Mouse (Mus musculus) adrenal gland, postnatal 25 days (tissue): ENCODE measurements around the gene Nabp1. TPM values are rescaled to one million over a fixed set of nuclear protein-coding genes. Genes with fewer than 3 reads are reported as not detected.

Experiments
- DNase-seq: peaks from one replicate; pipeline ENCODE4 v3.0.0; 2021; ENCODE audit warnings: mixed read lengths
- long read RNA-seq: library from polyadenylated mRNA; stranded (forward); transcript quantifications from one replicate; pipeline ENCODE4 v2.0.0, GENCODE M21; 2021
- total RNA-seq: library from RNA; stranded (reverse); gene quantifications from 2 replicates; pipeline ENCODE4 v1.2.3, GENCODE M21; 2021

Nabp1 gene
- total RNA-seq = 52.0 and 72.5 TPM in 2 replicates
- long read RNA-seq, transcript Nabp1-201 (6 exons, 2,838 nt) = minor isoform, 6 of 25 reads
- long read RNA-seq, transcript Nabp1-205 (5 exons, 2,677 nt) = minor isoform, 5 of 25 reads
- long read RNA-seq, transcript Nabp1-202 (6 exons, 708 nt) = major isoform, 8 of 25 reads
- long read RNA-seq, partial matches to known transcripts = 0 of 25 reads
- long read RNA-seq, other reads (novel, unspliced or antisense) = 5 of 25 reads

DNA sequence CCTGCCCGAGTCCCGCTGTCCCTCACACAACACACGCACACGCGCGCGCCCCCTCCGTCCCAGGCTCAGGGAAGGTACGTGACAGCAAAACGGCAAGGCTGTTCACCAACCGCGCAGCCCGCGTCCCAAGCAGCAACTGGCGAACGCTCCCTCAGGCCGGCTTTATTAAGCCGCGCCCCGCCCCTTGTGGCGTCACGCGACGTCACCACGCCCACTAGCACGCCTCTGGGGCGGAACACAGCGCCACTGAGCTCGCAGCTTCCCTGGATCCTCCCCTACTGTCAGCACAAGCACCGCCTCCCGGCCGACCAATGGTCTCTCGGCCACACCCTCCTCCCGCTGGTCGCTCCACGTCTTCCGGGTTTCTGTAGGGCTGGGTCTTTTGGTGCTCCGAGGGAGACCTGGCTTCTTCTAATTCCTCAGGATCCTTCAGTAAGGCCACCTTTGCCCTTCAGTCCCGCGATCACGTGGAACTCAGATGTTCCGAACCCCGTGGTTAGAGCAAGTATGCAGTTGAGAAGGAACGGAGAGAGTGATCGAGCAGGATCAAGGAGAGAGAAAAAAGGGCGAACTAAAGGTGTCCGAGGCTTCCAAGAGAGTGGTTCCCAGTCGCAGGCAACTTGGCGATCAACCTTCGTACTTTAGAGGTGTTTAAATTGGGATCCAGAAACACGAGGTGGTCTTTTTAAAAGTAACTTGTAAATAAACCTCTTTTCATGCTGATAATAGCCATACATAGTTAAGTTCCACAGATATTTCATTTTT is at the start of gene Nabp1:
Gene Nabp1 (minus strand): TSS at position 164 of the 765 bp plus-strand sequence.
- peak; percentile 98 for DNase-seq

DNA sequence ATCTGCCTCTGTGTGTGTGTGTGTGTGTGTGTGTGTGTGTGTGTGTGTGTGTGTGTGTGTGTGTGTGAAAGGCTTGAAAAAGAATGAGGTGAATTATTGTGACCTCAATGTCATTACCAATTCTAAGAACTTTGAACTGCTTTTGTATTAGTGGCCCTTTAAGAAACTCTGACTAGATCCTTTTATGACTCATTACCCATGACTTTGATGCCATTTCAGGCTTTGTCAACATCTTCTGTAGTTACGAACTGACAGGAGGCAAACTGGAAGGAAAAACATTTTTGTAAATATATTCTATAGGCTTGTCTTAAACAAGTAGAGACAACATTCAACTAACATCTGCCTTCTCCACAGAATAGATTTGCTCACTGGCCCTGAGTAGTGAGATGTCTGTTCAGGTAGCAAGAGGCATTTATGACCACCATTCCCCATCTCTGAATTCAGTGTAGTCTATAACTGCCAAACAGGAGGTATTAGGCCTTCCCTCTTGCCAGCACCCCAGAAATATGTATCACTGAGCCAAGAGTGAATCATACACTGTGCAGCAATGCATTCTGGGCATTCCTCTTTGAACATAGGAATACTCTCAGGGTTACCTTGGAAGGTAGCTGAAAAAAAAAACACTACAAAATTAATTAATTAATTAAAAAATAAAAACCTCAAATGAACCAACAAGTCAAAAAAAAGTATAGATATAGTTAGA is 47.5 kb upstream of the Nabp1 start:
- DNase-seq = no peak

DNA sequence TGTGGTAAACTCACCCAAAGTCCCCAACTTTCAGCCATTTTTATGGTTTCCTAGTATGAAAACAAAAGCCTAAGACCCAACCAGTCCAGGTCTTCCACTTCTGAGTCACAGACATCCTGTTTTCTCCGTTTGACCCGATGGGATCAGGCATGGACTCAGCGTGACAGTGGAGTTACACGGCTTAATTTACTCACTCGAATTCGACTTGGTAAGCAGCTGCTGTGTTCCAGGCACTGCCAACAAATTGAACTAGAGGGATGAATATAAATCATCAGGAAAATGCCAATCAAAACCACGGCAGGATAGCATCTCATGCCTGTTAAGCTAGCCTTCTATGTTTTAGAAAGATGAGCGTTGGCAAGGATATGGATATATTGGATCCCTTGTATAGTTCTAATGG is 43.4 kb upstream of the Nabp1 start:
- DNase-seq = no peak

DNA sequence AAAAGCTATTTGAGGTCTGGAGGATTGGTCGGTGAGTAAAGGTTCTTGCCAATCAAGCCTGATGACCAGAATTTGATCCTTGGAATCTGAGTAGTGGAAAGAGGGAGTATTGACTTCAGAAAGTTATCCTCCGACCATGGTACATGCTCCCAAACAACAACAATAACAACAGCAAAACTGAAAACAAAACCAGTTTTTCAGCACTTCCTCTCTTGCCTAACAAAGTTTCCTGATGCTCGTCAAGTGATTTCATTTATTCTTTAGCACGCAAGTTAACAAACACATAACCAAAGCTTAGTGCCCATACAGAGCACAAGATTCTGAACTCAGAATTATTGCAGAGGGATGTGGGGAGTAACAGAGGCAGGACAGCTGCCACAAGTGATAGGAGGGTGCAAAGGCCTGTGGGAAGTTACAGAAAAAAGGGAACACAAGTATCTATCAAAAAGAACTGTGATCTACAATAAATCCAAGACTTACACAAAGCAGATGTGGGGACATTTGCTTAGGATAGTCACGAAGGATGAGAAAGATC is 42.1 kb upstream of the Nabp1 start:
- no peak for DNase-seq

DNA sequence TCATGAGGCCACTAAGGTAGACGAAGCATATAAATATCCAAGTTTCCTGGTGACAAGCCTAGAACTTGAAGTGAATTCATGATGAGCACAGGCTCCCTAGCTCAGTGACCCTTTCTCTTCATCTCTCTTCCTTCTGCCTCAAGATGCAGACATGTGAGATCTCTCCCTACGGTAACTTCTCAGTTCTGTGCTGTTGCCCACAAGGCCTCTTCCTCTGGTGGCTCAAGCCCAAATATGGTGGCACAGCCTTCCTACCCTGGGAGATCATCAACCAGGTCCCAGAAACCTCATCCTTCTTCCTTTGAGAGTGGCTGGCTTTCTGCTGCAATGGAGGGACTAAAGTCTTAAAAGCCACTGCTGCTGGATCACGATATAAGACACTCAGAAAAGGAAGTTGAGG is 40.9 kb upstream of the Nabp1 start:
- DNase-seq = no peak

DNA sequence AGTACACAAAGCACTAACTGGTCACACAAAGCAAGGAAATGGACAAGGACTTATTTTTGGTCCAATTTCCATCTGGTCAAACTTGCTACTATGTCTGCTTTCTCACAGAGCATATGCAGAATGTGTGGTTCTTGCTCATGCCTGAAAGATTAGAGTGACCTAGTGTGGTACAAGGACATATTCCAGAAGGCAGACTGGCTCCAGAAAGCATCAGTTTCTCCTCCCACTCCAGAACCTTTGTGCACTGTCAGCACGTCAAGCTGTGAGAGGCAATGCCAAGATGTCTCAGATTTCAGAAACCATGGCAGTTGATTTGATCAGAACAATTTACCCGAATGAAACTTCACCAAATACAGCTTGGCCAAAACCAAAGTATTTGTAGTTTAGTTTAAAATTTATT is 37.4 kb upstream of the Nabp1 start:
- DNase-seq = no peak

DNA sequence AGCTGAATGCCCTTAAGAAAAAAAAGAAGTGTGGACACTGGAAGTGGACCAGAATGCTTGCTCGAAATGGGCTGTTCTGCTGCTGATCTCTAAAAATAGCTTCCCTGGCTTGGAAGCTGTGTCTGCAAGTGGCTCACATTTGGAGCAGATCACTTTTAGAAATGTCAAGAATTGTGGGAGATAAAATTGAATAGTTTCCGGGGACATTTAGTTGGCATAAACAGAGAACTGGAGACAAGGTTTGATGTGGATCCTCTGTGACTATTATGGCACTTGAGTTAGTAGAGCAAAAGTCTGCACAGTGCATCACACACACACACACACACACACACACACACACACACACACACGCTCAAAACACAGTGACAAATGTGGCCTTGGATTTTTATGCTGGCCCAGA is 36.8 kb upstream of the Nabp1 start:
- peak; percentile 15 for DNase-seq

DNA sequence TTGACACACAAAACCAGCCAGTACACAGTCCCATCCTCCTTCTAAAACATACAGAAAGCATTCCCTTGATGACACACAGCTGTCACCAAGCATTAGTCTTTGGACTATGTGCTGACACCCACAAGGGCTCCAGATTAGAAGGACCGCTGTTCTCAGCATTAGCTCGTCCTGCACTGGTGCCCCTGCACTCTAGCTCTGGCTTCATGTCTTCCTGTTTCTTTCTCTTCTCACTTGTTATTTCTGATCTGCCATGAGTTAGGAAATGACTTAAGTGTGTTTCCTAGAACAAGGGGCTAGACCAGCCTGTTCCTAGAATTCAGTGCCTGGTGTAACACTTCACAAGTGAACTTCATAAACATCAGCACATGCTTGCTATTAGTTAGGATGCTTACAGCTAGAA is 36.2 kb upstream of the Nabp1 start:
- no peak for DNase-seq

DNA sequence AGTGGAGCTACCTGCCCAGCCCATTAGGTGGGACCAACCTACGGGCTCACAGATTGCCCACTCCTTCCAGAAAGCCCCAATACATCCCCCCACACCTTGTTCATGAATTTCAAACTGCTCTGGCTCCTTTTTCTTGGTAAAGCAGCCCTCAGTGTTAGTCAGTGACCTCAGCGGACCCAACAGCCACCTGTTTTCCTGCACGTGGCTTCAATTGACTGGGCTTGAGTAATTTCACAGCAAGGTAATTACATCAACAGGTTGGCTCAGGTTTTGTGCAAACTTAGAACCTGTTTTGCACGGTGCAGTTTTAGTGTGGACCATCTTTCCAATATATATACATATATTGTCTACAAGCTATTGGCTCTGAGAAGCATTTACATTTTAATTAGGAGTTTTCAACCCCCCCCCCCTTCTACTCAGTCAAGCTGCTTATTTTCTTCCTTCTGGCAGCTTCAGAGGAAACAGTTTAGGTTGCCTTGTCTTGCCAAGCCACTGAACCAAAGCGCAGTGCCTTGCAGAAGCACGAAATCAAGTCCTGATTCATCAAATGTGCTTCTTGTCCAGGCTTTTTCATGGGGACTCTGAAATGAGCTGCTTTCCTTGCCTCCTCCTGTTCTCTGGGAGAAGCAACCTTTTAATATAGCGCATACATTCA is 35.0 kb upstream of the Nabp1 start:
- no peak for DNase-seq

DNA sequence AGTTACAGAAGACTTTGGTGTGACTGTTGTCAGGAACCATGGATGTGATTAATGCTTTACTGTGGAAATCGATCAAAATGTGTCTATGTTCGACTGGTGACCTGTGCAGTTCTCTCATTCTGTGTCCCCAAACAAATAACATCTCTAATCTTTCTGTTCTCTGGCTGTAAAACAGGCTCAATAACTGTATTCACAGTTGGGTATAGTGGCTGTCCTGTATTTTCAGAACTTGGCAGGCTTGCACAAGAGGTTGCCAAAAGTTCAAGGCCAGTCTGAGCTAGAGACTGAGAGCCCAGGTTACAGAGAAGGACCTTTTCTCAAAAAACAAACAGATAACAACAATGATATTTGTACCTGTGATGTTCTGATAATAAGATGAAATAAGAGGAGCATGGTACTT is 34.1 kb upstream of the Nabp1 start:
- DNase-seq = peak; percentile 21

DNA sequence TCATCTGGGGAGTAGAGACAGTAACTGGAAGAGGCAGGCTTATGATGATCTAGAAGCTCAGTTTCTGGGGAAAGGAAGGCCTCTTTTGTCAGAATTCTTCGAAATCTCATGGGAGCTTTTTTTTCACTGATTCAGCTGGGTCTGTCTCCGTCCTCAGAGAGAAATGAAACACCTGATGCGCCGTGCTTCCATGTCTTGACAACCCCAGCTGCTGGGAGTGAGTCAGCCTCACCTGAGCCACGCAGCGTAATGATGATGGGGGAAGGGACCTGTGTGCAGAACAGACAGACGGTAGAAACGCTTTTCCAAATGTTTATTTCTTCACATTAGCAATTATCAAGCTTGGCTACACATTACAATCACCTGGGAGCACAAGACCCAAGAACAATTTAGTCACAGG is 31.6 kb upstream of the Nabp1 start:
- no peak for DNase-seq

DNA sequence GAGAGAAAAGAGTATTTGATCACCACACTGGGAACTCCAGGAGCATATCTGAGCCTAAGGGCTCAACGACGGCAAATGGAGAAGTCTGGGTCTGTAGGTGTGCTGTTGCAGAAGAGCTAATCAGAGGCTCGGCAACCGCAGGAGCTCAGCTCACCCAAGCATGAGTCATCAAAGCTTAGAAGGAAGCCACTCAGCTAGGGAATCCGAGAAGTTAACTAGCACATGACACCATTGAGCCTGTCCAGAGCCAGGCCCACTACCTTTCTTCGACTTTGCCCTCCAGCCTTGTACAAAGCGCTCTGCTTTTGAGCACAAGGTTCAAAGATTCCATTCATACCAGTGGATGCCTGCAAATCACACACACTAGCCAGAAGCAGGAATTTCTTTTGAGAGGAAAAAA is 30.9 kb upstream of the Nabp1 start:
- DNase-seq = no peak

DNA sequence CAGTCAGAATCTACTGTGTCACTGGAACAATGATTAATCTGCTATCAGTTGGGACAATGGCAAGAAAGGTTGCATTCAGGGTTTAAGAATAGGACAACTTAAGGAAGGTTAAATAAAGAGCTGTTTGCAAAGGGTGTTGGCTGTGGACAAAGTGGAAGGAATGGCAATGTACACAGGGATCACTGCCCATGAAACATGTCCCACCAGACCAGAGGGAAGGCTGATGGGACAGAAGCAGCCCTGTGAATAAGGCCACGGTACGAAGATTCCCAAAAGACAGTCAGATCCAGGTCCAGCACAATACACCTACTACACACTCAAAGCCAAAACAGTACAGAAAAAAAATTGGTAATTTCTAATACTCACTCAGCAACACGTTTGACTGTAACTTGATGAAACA is 30.3 kb upstream of the Nabp1 start:
- DNase-seq = no peak

DNA sequence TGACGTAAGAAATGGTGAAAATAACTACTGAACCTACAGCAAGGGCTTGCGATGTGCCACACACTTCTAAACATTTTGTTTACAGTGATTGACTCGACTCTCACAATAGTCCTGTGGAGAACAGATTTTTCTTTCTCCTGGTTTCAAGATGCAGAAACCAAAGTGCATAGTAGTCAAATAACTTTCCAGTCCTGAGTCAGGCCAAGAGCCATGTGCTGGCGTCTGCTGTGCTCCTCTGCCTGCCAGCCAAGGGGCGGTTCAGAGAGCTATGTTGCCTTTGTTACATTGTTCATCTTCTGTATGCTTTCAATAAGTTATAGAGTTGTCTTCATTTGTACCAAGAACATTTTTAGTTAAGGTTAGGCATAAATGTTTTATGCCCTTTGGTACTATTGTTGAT is 29.2 kb upstream of the Nabp1 start:
- DNase-seq = no peak

DNA sequence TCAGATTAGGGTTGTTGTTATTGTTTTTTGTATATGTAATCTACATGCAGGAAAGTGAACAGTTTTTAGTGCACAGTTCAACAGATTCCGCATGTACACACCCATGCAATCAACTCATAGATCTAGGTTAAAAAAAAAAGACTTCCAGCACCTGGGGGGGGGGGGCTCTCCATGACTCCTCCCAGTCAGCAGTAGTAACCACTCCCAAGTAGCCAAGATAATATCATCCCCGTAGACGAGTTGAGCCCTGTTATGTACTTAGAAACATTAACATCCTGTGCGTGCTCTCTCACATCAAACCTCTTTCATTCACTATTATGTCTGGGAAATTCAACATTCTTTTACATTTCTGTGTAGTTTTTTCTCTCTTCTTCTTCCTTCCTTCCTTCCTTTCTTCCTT is 28.0 kb upstream of the Nabp1 start:
- DNase-seq = no peak

DNA sequence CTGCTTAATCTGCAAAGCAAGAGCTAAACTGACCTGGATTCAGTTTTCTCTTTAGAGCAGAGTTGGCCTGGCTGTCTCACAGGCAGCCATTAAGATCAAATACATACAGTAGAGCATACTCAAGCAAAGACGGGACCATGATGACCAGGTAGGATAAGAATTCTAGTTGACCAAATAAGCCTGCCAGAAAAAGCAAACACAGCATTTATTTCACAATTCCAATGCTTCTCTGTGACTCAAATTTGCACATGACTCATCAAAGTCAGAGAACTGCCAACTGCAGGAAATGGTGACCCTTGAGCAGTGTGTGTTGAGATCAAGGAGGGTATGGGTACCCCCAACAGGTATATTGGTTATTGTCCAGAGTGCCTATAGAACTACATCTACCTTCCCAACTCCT is 27.4 kb upstream of the Nabp1 start:
- no peak for DNase-seq

DNA sequence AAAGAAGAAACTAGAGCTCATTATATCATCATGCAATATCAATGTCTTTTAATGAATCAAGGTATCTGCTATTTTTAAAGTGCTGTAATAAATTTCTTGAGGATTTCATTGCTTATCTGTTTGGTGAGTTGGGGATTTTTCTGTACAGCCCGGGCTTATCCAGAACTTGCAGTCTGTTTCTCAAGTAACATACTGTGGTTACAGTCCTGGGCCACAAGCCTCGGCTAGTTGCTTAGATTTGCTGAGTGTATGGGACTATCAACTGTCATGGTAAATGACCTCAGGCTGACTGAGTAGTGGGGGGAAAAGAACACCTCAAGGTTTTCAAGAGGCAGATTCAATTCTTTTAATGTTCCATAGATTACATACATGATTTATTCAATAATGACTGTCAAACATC is 24.8 kb upstream of the Nabp1 start:
- DNase-seq = no peak

DNA sequence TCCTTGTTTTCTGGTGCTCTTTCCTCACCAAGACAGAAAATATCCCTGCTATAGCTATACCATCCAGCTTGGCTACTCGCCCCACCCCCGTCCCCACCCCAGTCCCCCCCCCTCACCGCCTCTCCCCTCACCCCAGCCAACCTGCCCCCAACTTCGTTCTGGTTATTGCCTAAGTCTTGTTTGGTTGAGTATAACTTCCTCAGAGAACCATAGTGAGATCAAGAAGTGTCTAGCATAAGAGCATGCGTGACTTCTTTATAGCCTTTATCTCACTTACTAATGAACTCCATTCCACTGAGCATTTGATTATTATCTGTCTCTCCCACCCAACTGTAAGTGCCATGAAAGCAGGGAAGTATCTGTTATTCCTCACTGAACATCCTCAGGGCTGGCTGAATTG is 24.1 kb upstream of the Nabp1 start:
- no peak for DNase-seq

DNA sequence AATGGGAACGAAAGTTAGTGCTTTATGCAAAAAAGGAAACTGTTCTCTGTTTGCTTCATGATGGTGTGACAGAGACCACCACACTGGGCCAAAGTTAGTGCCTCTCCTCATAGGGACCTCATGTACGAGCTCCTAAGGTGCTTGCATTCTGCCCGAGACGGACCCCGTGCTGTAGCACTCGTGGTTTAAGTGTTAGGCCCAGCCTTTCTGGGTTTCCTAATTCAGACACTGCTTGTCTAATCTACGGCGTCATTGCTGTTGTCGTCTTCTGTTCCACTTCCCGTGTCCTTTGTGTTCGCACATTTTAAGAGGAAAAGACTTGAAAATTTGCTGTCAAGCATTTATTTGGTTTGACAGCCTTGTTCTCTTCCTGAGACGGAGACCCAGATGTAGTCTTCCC is 23.0 kb upstream of the Nabp1 start:
- DNase-seq = no peak

DNA sequence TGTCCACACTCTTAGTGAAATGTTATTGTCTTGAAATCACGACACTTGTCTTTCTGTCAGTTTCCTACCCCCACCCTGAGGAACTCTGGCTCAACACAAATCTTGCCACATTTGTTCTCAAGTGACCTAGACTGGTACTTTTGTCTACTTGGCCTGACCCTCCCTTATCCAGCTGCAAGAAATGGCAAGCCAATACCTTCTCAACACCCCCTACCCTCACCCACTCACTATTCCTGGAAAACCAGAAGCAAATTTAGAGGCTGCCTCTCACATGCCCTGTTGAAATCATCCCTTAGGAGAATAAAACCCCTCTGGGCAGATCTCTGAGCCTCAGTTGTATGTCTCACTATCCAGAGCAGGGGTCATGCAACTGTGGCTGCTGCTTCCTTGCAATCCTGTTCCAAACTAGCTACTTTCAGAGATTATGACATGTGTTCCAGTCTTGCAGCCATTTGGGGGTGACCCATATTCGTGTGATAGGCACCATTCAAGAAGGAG is 20.4 kb upstream of the Nabp1 start:
- no peak for DNase-seq

DNA sequence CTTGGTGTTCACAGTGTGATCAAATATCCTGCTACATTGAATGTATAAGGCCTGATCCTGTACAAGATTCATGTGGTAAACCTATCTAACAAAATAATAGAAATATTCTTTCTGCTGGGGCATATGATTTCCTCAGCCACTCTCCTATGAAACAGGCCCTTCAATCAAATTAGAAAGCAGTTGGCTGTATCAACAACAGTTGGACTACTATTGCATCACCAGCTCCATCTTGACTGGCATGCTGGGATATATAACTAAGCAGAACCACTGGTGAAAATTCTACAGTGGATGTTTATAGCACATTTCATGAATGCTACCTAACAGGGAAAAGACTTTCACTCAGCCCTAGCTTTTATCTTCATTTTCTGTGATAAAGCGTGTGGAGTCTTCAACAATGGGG is 17.9 kb upstream of the Nabp1 start:
- no peak for DNase-seq

DNA sequence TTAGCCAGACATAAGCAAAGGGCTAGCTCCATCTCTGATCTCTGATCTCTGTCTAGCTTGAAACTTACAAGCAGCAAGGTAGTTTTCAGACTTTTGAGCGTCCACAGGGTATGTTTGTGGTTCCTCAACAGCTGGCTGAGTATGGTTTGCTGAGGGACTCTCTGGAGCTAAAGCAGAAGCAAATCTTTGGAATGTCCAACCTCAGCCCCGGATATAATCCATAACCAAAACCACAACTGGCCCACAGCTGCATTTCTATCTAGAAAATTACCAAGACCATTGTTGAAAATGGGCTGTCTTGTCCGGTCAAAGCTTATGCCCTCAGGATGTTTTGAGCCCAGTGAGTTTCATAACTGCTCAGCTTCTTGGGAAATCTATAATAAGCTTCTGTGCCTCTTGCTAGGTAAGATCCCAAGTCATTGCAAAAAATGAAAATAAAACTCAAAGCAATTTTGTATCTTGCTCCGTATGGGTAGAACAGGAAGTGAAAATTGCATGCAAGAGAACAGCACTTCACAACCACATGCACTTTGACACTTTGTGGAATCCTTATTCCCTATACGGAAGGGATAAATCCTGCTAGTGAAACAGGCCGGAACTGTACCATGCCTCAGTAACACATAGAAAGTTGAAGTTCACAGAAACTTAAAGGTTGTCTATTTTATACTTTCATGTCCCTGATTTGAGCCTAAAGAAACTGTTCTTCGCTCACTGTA is 15.5 kb upstream of the Nabp1 start:
- DNase-seq = no peak
